Mouse (Mus musculus) granulocyte monocyte progenitor cell, adult 5-6 weeks (primary cell): ENCODE data around the gene Gm17387. TPM values are rescaled to one million over a fixed set of nuclear protein-coding genes. Genes with fewer than 3 reads are reported as not detected.

Experiments
- ATAC-seq: replicated peaks from 2 replicates; pipeline ENCODE4 v1.8.0; 2016; ENCODE audit warnings: mild to moderate bottlenecking, moderate TSS enrichment, inconsistent platforms; ENCODE audit not compliant: poor library complexity, severe bottlenecking
- total RNA-seq, 2 experiments: library from RNA; stranded (forward) in 1 of 2; stranded (reverse) in 1 of 2; fragments of 200-712, 200-1000 nt in 1 of 2; fragments of >200 nt in 1 of 2; fragmentation: Nextera tagmentation in 1 of 2; gene quantifications; 2 replicates each; pipeline ENCODE4 v1.2.3; 2014 to 2017

Gene Gm17387
- total RNA-seq (2014; fragmentation: Nextera tagmentation) (not detected in 2 replicates), total RNA-seq (2017) (not detected in 2 replicates)

DNA sequence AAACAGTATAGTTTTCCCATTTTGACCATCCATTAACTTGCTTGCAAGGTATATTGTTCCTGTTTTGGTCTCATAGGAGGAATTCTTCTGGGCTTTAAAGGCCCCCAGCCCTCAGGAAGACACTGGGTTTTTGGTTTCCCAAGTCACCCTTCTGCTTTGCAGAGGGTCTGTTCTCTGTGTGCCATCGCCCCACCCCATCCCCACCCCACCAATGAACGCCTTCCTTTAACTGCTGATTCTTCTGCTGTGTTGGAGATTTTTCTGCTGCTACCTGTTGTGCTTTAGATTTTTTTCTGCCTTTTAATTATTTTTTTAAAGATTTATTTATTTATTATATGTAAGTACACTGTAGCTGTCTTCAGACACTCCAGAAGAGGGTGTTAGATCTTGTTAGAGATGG, at the start of gene Gm17387:
Gm17387 (plus strand) TSS at position 301 of the 400 bp plus-strand sequence.
- no peak for ATAC-seq

DNA sequence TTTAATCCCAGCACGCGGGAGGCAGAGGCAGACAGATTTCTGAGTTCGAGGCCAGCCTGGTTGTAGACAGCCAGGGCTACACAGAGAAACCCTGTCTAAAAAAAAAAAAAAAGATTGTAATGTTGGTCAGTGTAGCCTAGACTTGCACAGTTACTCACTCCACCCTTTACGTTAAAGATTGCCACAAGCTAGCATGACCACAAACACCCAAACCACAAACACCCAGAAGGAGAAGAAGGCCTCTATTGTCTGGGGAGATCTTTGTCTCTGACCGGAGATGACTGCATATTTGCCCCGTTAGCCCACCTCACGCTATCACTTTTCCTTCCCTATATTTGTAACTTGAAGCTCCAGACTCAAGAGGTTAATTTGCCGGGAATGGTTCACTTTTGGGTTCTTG, 47.2 kb upstream of the Gm17387 start:
- peak; percentile 99 for ATAC-seq

DNA sequence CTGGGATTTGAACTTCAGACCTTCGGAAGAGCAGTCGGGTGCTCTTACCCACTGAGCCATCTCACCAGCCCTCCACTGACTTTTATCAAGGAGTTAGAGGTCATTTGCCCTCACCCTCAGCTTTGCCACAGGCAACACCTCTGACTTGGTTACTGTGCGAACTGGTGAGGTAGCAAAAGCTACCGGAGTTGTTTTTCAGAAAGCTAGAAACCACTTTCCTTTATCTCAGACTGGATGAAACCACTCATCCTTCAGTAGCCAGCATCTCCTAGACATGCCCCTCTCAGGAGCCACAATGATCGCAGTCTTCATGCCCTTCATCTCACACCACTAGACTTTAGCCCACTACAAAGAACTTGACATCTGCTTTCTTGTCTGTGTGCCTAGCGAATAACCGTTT, 46.0 kb upstream of the Gm17387 start:
- ATAC-seq, result no peak

DNA sequence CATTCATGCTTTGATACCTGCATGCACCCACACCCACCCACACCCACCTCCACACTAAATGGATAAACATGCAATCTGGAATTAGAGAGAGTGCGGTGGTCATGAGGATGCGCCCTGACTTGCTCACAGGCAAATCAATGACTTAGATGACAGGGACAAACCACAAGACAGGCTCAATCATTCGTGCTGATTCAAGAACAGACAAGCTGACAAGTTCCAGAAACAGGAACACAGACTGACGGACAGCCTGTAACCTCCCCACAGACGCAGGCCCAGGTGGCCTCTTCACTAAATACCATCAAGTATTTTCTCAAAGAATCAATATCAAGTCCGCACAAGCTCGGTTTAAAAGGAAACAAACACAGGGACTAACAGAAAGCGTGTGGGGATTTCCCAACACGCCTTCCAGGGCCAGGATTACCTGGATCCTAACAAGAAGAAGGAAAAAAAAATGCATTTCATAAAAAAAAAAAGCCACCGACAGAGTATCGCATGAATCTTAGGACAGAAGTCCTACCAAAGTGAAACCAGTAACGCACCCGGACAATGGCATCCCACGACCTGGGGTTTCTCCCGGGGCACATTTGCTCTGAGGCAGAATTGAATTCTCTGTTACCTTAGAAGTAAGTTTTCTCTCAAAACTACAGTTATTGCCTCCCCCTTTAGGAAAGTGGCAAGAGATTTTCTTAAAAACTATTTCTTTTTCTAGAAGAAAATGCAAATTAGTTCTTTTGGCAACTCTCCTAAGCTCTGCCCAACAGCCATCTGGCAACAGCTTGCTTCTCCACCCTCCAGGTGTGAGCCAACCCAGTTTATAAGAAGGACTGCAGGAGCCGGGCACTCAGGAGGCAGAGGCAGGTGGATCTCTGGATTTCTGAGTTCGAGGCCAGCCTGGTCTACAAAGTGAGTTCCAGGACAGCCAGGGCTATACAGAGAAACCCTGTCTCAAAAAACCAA, 41.5 kb upstream of the Gm17387 start:
- peak; percentile 17 for ATAC-seq

DNA sequence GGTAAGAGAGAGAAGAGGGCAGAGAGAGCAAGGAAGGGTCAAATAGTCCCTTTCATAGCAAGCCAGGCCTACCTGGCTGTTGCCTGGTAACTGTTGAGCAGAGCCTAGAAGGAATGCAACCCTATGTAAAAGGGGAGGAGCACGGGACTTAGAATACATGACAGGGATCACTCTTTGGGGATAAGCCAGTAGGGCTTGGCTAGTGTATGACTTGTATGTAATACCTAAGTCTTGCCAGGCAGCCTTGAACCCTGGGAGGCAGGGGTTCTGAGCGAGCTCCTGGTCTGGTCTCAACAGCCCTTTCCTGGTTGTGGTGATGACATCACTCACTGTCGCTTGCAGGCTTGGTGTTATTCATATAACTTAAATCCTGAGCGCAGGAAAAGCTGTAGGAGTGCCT, 39.9 kb upstream of the Gm17387 start:
- ATAC-seq, result no peak

DNA sequence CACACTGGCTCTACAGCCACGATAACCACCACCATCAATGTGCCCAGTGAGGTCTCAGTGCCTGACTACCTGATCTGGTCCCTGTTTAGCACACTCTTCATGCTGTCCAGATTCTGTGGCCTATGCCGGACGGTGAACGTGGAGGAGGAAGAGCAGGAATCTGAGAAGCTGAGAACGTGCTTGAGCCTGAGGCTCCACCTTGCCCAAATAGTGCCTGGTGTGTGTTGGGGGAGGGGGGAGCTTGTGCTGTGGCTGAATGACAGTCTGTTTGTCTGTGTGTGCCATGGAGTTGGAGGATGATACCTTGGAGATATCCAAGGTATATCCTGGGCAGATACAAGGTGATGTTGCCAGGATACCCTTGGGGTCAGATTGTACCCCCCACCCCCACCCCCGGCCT, 38.7 kb upstream of the Gm17387 start:
- peak; percentile 10; the same call in 1 of the 2 replicates for ATAC-seq

DNA sequence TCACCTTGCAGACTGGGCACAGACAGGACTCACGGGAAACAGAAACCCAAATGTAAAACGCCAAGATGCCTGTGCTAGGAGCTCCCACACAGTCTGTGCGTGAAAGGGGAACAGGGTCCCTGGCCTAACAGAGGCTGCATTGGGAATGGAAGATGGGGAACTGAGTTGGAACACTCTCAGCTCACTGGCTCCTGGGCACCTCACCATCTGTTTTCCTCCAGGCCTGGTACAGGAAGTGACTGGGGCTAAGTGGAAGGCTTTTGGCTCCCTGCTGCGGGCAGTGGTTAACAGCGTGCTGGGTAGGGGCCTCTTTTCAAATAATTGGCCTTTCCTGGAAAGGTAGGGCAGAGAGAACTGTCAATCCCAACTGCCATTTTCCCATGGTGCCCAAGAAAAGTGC, 38.3 kb upstream of the Gm17387 start:
- ATAC-seq, result peak; percentile 93

DNA sequence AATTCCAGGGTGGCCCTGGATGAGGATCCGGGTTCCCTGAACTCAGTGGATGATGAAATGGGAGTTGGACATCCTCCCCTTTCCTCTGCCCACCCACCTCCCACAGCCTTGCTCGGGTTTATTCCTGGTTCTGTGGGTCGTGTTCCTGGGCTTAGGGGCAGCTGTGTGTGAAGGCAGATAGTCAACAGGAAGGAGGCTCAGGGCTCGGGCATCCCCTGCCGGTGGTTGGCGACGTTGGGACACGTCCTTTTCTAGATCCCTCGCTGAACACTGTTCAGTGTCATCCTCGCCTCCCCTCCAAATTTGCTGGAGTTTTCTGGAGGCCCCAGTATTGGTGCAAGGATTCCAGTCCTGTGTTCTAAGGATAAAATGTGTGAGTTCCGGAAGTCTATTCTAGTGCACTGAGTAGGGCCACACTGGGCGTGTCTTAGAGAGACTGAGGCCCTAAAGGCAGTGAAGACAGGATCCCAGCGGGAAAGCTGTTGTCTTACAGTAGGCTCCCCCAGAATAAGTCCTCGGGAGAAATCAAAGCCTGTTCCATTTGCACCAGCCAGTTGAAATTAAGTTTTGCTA, 37.7 kb upstream of the Gm17387 start:
- peak; percentile 63 for ATAC-seq

DNA sequence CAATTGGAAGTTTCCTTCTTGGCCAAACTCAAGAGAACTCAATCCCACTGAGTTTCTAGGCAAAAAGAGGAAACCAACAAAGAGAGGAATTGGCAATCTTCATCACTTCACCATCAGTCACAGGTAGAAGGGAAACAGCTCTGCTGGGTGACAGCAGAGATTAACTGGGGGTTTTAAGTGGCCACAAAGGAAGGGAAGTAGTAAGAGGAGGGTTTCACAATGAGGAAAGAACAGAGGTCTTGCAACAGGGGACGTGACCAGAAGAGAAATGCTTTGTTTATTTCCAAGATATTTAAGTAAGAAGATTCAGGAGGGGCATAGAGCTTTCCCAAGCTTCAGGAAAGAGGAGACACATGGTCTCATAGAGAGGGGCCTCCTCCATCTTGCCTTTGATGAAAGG, 31.1 kb upstream of the Gm17387 start:
- ATAC-seq, result peak; percentile 84

DNA sequence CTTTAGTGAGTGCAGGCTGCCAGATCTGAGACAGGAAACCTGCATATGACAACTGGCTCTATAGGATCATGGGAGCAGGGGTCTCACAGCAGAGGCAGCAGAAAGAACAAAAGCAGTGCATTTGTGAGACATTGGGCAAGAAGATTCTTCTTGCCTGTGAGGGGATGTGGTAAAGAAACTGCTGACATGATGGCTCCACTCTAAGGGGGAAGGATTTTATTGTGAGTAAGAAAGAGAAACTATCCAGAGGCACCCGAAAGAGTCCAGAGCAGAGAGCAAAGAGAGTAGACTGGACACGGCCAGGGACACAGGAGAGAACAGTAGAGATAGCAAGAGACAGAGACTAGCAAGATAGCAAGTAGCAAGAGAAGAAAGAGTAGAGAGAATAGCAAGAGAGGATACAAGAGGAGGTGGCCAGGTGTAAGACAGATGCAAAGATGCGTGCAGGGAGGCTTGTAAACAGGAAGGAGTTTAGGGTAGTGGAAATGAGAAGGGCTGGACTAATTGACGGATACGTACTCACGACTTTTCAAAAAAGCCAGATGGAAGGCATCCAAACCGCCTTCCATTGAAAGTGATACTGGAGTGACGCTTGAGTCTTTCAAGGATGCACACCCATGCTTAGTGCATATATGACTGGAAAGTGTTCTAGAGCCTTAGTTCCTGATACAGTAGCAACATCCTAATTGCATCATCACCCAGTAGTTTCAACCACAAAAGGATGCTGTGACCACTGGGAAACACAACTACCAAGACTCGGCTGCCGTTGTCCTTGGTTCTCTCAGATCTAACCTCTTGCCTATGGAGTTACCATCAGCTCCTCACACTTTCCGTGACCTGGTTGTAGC, 29.9 kb upstream of the Gm17387 start:
- peak; percentile 86 for ATAC-seq

DNA sequence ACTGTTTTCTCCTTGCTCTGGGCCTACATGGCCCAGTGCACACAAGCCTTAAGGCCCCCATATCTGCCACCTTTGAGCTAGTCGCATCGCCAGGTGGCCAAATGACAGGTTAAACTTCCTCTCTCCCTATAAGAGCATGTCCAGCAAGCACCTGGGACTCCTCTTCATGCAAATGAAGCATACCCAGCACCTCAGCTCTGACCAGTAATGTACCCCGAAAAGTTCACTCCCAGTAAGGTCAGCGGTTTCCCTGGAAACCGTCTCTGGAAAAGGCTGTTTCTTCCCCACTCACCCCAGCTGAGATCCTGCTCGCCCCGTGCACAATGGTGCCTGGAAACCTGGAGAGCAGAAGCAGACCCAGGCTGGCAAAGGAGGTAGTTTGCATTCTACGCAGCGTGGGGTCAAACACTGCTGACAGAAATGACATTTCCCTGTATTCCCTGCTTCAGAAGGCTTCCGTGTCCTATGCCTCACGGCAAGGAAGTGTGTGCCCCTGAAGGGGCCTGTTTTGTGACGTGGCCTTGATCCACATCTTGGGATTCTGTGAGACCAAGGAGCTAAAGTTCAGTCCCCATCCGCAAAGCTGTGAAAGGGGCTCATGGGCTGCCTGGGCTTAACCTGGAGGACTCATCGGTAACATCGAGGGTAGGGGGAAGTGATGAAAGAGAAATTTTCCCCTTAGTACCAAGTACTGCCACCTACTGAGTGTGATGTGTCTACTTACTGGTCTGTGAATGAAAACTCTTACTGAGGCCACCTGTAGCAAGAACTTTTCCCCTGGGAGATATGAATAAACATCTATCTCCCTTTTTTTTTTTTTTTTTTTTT, 27.8 kb upstream of the Gm17387 start:
- no peak for ATAC-seq

DNA sequence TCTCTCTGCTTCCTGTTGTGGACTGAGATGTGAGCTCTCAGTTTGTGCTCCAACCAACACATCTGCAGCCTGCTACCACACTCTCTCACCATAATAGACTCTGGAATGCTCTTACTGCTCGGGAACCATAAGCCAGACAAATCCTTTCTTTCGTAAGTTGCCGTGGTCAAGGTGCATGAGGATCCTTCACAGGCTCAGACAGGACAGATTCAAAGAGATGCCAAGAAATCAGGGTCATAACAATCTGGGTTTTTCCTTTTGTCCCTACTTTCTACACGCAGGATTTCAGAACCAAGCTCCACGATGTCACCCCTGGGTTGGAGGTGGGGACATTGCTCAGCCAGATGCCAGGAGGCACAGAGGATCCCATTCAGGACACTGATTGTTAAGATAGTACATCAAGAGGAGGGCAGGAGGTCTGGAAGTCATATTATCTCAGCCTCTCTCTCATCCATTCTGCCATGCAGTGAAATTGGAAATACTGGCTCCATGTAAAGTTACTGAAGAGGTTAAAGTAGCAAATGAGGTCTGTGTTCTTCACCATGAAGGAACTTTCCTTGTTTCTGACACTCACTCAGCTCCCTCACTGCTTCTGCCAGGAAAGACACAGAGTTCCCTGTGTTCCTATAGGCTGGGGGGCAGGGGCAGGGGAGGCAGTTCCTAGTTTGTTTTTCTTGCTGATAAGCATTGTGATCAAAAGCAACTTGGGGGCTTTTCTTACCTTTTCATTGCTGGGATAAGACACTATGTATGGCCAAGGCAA, 25.5 kb upstream of the Gm17387 start:
- ATAC-seq, result no peak

DNA sequence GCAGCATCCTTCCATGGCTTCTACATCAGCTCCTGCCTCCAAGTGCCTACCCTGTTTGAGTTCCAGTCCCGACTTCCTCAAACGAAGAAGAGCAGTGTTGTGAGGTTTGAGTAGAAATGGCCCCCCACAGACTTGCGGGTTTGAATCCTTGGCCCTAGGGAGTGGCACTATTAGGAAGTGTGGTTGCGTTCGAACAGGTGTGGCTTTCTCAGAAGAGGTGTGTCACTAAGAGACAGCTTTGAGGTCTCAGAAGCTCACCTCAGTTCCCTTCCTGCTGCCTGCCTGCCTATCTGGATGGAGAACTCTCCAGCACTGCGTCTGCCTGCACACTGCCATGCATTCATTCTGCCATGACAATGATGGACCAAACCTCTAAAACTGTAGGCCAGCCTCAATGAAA, 22.5 kb upstream of the Gm17387 start:
- 0 out of 2 replicates have a peak, but pooled peaks have one; percentile 7 for ATAC-seq

DNA sequence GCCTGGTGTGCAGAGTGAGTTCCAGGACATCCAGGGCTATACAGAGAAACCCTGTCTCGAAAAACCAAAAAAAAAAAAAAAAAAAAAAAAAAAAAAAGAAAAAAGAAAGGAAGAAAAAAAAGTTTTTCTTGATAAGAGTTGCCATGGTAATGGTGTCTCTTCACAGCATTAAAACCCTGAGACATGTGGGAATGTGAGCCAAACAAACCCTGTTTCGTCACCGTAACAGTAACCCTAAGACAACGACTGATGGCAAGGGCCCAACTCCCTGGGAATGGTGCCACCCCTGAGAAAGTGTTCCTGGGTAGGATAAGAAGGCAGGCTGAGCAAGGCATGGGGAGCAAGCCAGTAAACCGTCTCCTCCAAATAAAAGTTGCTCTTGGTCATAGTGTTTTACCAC, 22.0 kb upstream of the Gm17387 start:
- ATAC-seq, result no peak

DNA sequence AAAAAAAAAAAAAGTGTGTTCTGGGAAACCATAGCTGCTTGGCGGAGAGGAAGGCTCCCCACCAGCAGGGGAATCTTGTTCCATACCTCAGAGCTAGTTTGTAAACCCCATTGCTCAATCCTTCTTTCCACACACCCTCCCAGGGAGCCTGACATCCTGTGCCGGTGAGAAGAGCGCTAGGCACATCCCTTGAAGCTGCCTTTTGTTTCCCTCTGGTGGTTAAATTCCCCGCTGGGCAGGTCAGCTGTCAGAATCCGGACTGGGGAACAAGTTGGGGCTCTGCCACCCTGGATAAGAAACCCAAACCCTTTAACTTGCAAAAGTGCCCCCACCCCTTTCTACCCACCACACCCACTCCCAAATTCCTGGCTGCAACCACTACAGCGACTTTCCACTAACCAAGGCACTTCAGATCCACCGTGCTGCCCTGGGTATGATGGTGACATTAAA, 20.6 kb upstream of the Gm17387 start:
- peak; percentile 84 for ATAC-seq

DNA sequence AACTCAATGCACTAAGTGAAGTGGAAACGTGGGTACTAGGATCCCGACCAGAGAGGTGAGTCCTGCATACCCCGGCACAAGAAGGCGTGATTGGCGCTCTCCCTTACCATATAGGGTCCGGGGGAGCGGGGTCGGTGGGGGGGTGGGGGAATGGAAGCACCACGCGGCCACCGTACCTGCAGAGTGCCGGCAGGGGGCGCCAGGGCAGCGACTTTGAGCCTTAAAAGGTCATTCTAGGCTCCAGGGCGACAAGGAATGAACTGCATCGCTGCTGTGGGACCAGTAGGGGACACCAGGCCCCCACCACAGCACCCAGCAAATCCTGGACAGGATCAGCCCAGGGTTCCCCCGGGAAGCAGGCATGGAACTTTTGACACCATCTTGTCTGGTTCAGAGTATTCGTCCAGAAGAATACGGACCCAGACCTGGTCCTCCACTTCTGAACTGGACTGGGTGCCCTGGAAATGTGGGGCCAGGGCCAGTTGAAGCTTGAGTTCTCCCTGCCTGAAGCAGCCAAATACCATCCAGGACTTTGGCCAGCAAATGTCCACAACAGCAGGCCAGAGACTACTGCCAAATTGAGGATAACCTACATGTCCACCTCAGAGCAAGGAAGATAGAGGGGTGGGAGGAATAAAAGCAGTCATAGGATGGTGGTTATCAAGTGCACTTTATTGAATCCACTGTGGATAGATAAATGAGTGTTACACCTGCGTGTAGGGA, 19.8 kb upstream of the Gm17387 start:
- peak; percentile 62 for ATAC-seq

DNA sequence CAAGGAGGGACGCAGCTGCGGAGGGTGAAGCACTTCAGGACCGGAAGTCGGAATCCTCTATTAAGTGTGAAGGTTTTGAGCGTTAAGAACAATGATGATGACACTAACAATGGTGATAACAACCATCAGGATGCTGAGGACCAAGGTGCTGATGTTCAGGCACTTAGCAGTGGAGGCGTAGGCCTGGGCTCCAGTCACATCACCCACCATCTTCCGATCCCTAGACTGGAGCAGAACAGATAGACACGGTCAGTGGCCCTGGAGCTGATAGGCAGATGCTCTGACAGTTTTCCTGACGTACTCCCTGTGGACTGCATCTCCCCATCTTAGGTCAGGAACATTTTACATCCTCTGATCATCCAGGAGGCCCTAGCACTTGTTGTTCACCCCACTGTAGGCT, 19.3 kb upstream of the Gm17387 start:
- ATAC-seq, result no peak

DNA sequence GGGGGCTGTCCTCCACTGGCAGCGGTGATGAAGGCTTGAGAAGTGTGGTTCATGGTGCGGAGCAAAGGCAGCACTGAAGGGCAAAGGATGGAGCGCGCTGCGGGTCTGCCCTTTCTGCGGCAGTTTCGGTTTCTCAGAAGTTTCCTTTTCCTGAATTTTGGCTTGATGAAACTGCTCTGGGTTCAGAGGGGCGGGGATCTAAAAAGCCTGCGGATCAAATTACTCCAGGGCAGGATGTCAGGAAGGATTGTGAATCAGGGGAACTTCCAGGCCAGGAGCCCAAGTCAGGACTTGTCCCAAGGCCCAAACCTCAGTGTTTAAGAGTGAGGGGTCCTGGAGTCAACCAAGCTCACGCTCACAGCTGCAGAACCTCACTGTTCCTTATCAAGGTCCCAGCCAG, 18.3 kb upstream of the Gm17387 start, which contains the start of gene Ifitm3:
Ifitm3 (minus strand) TSS at position 178 of the 400 bp plus-strand sequence.
- no peak for ATAC-seq
